Mouse (Mus musculus) CH12.LX (cell line): ENCODE measurements around the gene Sst. TPM values are rescaled to one million over a fixed set of nuclear protein-coding genes. Genes with fewer than 3 reads are reported as not detected.

ENCODE experiments used
- DNase-seq: peaks from one replicate; pipeline ENCODE4 v3.0.0-alpha.2; 2013; ENCODE audit errors: extremely low read depth
- H3K27ac ChIP-seq: 2 replicates; pipeline ENCODE4 v1.5.1; 2012; ENCODE audit warnings: low read depth, mild to moderate bottlenecking, control low read depth, moderate library complexity; ENCODE audit not compliant: insufficient read depth
- H3K27me3 ChIP-seq: replicated peaks from 2 replicates; pipeline ENCODE3; 2012; ENCODE audit warnings: inconsistent platforms
- H3K36me3 ChIP-seq, 2 experiments: replicated peaks in 1 of 2; 2 replicates each; pipeline versions ENCODE3 to v1.6.1; 2012; ENCODE audit warnings: inconsistent platforms in 1 of 2, low read length in 1 of 2, mild to moderate bottlenecking in 1 of 2, mixed read lengths in 1 of 2, moderate library complexity in 1 of 2; ENCODE audit not compliant: control insufficient read depth in 1 of 2, insufficient read depth in 1 of 2
- H3K4me1 ChIP-seq, 2 experiments: 2 replicates each; pipeline ENCODE4 v1.6.1; 2012; ENCODE audit warnings: inconsistent platforms in 1 of 2, moderate library complexity in 1 of 2; ENCODE audit not compliant: insufficient read depth in 2 of 2, control insufficient read depth in 1 of 2
- H3K4me2 ChIP-seq: 2 replicates; pipeline ENCODE4 v1.6.1; 2012; ENCODE audit warnings: low read depth, mild to moderate bottlenecking, control low read depth; ENCODE audit not compliant: poor library complexity, insufficient read depth, severe bottlenecking
- H3K4me3 ChIP-seq, 3 experiments: fragments of 150-350 bp in 1 of 3; sonication (generic) in 1 of 3; replicated peaks in 1 of 3; 2 replicates each; pipeline versions ENCODE3 to v1.5.1; 2011 to 2012; ENCODE audit warnings: low read depth in 2 of 3, low read length in 2 of 3, mild to moderate bottlenecking in 2 of 3, moderate library complexity in 2 of 3, control low read depth in 1 of 3, improper control_type of control experiment in 1 of 3, inconsistent platforms in 1 of 3, mixed read lengths in 1 of 3; ENCODE audit not compliant: poor library complexity in 1 of 3
- H3K79me2 ChIP-seq: replicated peaks from 2 replicates; pipeline ENCODE4 v1.6.1; 2012; ENCODE audit warnings: mild to moderate bottlenecking, moderate library complexity; ENCODE audit not compliant: control insufficient read depth, poor library complexity, insufficient read depth, severe bottlenecking; ENCODE audit errors: extremely low read depth
- H3K9ac ChIP-seq: 2 replicates; pipeline ENCODE4 v1.6.1; 2012; ENCODE audit warnings: low read depth, mild to moderate bottlenecking, control low read depth, moderate library complexity; ENCODE audit not compliant: insufficient read depth
- H3K9me3 ChIP-seq: replicated peaks from 2 replicates; pipeline ENCODE3; 2012; ENCODE audit warnings: low read length, inconsistent platforms, mixed read lengths
- CTCF ChIP-seq, 2 experiments: IDR thresholded peaks in 1 of 2; conservative IDR thresholded peaks in 1 of 2; 2 replicates each; pipeline ENCODE4 v1.5.1; 2011 to 2012; ENCODE audit warnings: low read depth in 2 of 2, low read length in 2 of 2, improper control_type of control experiment in 1 of 2, inconsistent platforms in 1 of 2, mild to moderate bottlenecking in 1 of 2, moderate library complexity in 1 of 2
- EP300 ChIP-seq: IDR thresholded peaks from 2 replicates; pipeline ENCODE4 v1.6.1; 2011; ENCODE audit warnings: low read length, improper control_type of control experiment
- ETS1 ChIP-seq: conservative IDR thresholded peaks from 2 replicates; pipeline ENCODE4 v1.6.1; 2012; ENCODE audit warnings: low read depth, mild to moderate bottlenecking, inconsistent platforms, low read length, improper control_type of control experiment, moderate library complexity
- GABPA ChIP-seq: IDR thresholded peaks from 2 replicates; pipeline ENCODE4 v1.6.1; 2012; ENCODE audit warnings: low read depth, low read length, improper control_type of control experiment, inconsistent platforms; ENCODE audit not compliant: insufficient replicate concordance
- HCFC1 ChIP-seq: IDR thresholded peaks from 2 replicates; pipeline ENCODE4 v1.6.1; 2012; ENCODE audit warnings: low read depth, mild to moderate bottlenecking, inconsistent platforms, low read length, improper control_type of control experiment
- IRF4 ChIP-seq: IDR thresholded peaks from 2 replicates; pipeline ENCODE4 v1.6.1; 2014; ENCODE audit warnings: low read depth, mild to moderate bottlenecking, inconsistent platforms, low read length, improper control_type of control experiment
- JUN ChIP-seq: IDR thresholded peaks from 2 replicates; pipeline ENCODE4 v1.6.1; 2011; ENCODE audit warnings: low read depth, mild to moderate bottlenecking, low read length, improper control_type of control experiment, moderate library complexity; ENCODE audit not compliant: insufficient read depth
- KAT2A ChIP-seq: IDR thresholded peaks from 2 replicates; pipeline ENCODE4 v1.6.1; 2012; ENCODE audit warnings: low read length, improper control_type of control experiment, inconsistent platforms; ENCODE audit not compliant: insufficient replicate concordance
- MAX ChIP-seq: IDR thresholded peaks from 2 replicates; pipeline ENCODE4 v1.6.1; 2011; ENCODE audit warnings: low read length, improper control_type of control experiment
- MYC ChIP-seq: IDR thresholded peaks from 2 replicates; pipeline ENCODE4 v1.6.1; 2011; ENCODE audit warnings: low read depth, mild to moderate bottlenecking, improper control_type of control experiment, low read length
- NELFE ChIP-seq: IDR thresholded peaks from 2 replicates; pipeline ENCODE4 v1.6.1; 2011; ENCODE audit warnings: low read depth, low read length, improper control_type of control experiment
- NRF1 ChIP-seq: IDR thresholded peaks from 2 replicates; pipeline ENCODE4 v1.6.1; 2014; ENCODE audit warnings: low read depth, mild to moderate bottlenecking, inconsistent platforms, low read length, improper control_type of control experiment, moderate library complexity
- PAX5 ChIP-seq: IDR thresholded peaks from 2 replicates; pipeline ENCODE4 v1.6.1; 2012; ENCODE audit warnings: low read length, inconsistent platforms, mixed read lengths
- POLR2A ChIP-seq: IDR thresholded peaks from 2 replicates; pipeline ENCODE4 v1.6.1; 2011; ENCODE audit warnings: low read depth, mild to moderate bottlenecking, improper control_type of control experiment, low read length
- POLR2AphosphoS2 ChIP-seq: IDR thresholded peaks from 2 replicates; pipeline ENCODE4 v1.6.1; 2011; ENCODE audit warnings: low read depth, low read length, improper control_type of control experiment
- RCOR1 ChIP-seq: conservative IDR thresholded peaks from 2 replicates; pipeline ENCODE4 v1.6.1; 2012; ENCODE audit warnings: low read depth, mild to moderate bottlenecking, inconsistent platforms, low read length, improper control_type of control experiment
- SIN3A ChIP-seq: IDR thresholded peaks from 2 replicates; pipeline ENCODE4 v1.6.1; 2012; ENCODE audit warnings: low read length, improper control_type of control experiment, inconsistent platforms
- TBP ChIP-seq: conservative IDR thresholded peaks from 2 replicates; pipeline ENCODE4 v1.6.1; 2011; ENCODE audit warnings: low read depth, low read length, improper control_type of control experiment
- TCF12 ChIP-seq: IDR thresholded peaks from 2 replicates; pipeline ENCODE4 v1.6.1; 2014; ENCODE audit warnings: low read depth, mild to moderate bottlenecking, inconsistent platforms, low read length, improper control_type of control experiment
- ZMIZ1 ChIP-seq: IDR thresholded peaks from 2 replicates; pipeline ENCODE4 v1.6.1; 2012; ENCODE audit warnings: low read depth, mild to moderate bottlenecking, inconsistent platforms, low read length, improper control_type of control experiment
- ZNF384 ChIP-seq: IDR thresholded peaks from 2 replicates; pipeline ENCODE4 v1.6.1; 2012; ENCODE audit warnings: low read depth, low read length, improper control_type of control experiment, inconsistent platforms
- dilution Hi-C: fragments of 300-500 bp; cut with MboI; formaldehyde crosslinking; loops from 2 replicates; pipeline ENCODE4 v1.14.3; 2020; ENCODE audit warnings: low sequenced_read_pairs; ENCODE audit not compliant: extremely low pct_unique_long_range_greater_than_20kb, extremely low pct_ligation_motif_present
- in situ Hi-C: fragments of 300-500 bp; cut with MboI; formaldehyde crosslinking; loops from 3 replicates; pipeline ENCODE4 v1.14.3; 2019; ENCODE audit warnings: low sequenced_read_pairs, low pct_ligation_motif_present, low pct_unique_long_range_greater_than_20kb, mixed read lengths
- polyA plus RNA-seq: library from polyadenylated mRNA; unstranded; fragments of >175 nt; gene quantifications from 2 replicates; pipeline ENCODE4 v1.2.1, GENCODE M21; 2012; ENCODE audit warnings: low read depth; ENCODE audit not compliant: insufficient read length
- total RNA-seq, 2 experiments: library from RNA; depleted of rRNA; stranded (reverse); fragments of 300-350 nt in 1 of 2; fragments of >200 nt in 1 of 2; gene quantifications; 2 replicates each; pipeline ENCODE4 v1.2.3; 2012 to 2014

Gene Sst
- total and polyA plus RNA-seq, 3 experiments: not detected

DNA sequence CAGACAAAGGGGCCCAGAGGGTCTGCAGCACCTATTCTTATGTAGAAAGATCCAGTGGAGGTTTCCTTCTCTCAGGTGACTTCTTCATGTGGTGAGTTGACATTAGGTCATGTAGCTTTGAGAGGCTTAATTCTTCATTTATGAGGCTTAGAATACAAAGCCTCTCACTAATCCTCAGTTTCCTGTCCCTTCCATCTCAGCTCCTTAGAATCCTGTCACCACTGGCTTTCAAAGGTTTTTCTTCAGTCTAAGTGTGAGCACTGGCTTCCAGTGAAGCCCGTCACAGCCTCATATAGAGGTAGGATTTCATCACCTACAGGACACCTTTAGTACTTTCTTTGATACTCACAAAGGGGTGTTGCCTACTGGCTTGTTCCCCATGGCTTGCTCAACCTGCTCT, 32.1 kb upstream of the Sst start:
- H3K9me3 ChIP-seq: peaks cover 5% of the 10 kb centered on the region
- H3K4me3 ChIP-seq: no peak overlapping the region
- no peaks in the 10 kb centered on the region for H3K36me3 ChIP-seq
- TF ChIP-seq TCF12: no peak
- TF ChIP-seq GABPA: no peak
- TF ChIP-seq SIN3A: no peak
- TF ChIP-seq NRF1: no peak
- no peak for TF ChIP-seq PAX5
- TF ChIP-seq RCOR1: no peak
- no peak for TF ChIP-seq POLR2A
- no peak for TF ChIP-seq EP300
- TF ChIP-seq HCFC1: no peak
- no peak for TF ChIP-seq JUN
- no peak for TF ChIP-seq MAX
- no peak for TF ChIP-seq KAT2A
- TF ChIP-seq ZMIZ1: no peak
- no peak for TF ChIP-seq CTCF (conservative IDR thresholded peaks at IDR 0.05 in 1 of 2, IDR thresholded peaks at IDR 0.05 in 1 of 2; ENCODE audit: low read depth in 2 of 2, low read length in 2 of 2)
- TF ChIP-seq MYC: no peak
- TF ChIP-seq IRF4: no peak
- no peak for TF ChIP-seq POLR2AphosphoS2
- TF ChIP-seq TBP: no peak
- in situ Hi-C loops: no loop called here
- peaks cover 6 to 10% of the 10 kb centered on the region in 2 experiments for H3K4me1 ChIP-seq
- peaks cover 4% of the 10 kb centered on the region for H3K27me3 ChIP-seq
- no peak overlapping the region for H3K4me2 ChIP-seq
- dilution Hi-C loops: no loop called here
- no peaks in the 10 kb centered on the region for H3K79me2 ChIP-seq
- H3K27ac ChIP-seq: no peak overlapping the region
- H3K9ac ChIP-seq: no peak overlapping the region
- DNase-seq: no peak

DNA sequence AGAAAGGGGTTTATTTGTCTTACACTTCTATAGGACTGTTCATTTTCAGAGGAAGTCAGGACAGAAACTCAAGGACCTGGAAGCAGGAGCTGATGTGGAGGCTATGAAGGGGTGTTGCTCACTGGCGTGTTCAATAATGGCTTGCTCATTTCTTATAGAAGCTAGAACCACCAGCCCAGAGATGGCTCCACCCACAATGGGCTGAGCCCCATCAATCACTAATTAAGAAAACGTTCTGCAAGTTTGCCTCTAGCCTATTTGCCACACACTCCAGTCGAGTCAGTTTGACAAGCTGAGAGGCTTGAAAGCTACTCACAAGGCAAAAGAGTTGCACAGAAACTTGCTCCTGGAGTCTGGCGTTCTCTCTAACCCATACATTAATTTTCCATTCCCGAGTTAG, 30.9 kb upstream of the Sst start:
- H3K4me1 ChIP-seq: no peaks in the 10 kb centered on the region
- no peak overlapping the region for H3K27ac ChIP-seq
- no peak overlapping the region for H3K4me2 ChIP-seq
- in situ Hi-C loops: no loop called here
- H3K9ac ChIP-seq: no peak overlapping the region
- peaks cover 10% of the 10 kb centered on the region for H3K27me3 ChIP-seq
- H3K79me2 ChIP-seq: no peaks in the 10 kb centered on the region
- peaks cover 5% of the 10 kb centered on the region for H3K9me3 ChIP-seq
- H3K36me3 ChIP-seq: no peaks in the 10 kb centered on the region
- dilution Hi-C loops: no loop called here
- DNase-seq: no peak
- TF ChIP-seq EP300 (no peak), ZNF384 (no peak), MYC (no peak), ETS1 (no peak), NELFE (no peak)
- H3K4me3 ChIP-seq: no peak overlapping the region
